Mouse (Mus musculus): Measurements from ENCODE around the gene Hoxb7. TPM values are rescaled to one million over a fixed set of nuclear protein-coding genes. Genes with fewer than 3 reads are reported as not detected.

Hoxb7 gene
- polyA plus RNA-seq, 1 experiment, result 15.5 TPM

- H3K27me3 ChIP-seq (replicated peaks; ENCODE audit: control insufficient read depth, insufficient read depth, low read length), result no peaks in the 10 kb centered on the region
- peak overlapping the region; percentile 57 for H3K4me3 ChIP-seq (ENCODE audit: insufficient read depth, low read depth, low read length)
- H3K36me3 ChIP-seq (ENCODE audit: control insufficient read depth, insufficient read depth, low read length), result no peaks in the 10 kb centered on the region; the same call in 1 of the 2 replicates
- TF ChIP-seq POLR2A (IDR thresholded peaks at IDR 0.05; ENCODE audit: low read depth, low read length) (no peak), CTCF (conservative IDR thresholded peaks at IDR 0.05; ENCODE audit: insufficient read depth, insufficient read length, low read depth, low read length) (no peak)
- 27% methylated on average over 13 of the region's 13 CpGs for WGBS
- peaks cover 12% of the 10 kb centered on the region; the same call in 1 of the 2 replicates for H3K4me1 ChIP-seq (ENCODE audit: control insufficient read depth, insufficient read depth, low read length)
- peak overlapping the region; percentile 92 for H3K27ac ChIP-seq (ENCODE audit: insufficient read depth, low read depth, low read length)
- DNase-seq, result peak; percentile 73
Observed at GRCm38 (mm10) chr11:96306908-96307269, 20.5 kb downstream of the Hoxb7 start.

GRCm38 (mm10) chr11:96308763-96309162, 22.3 kb downstream of the Hoxb7 start:
- DNase-seq, result peak; percentile 21
- Histone ChIP-seq H3K4me3 (ENCODE audit: insufficient read depth, low read depth, low read length) (peak overlapping the region; percentile 33), H3K27ac (ENCODE audit: insufficient read depth, low read depth, low read length) (peak overlapping the region; percentile 92)

GRCm38 (mm10) chr11:96309288-96309687, 22.9 kb downstream of the Hoxb7 start:
- Histone ChIP-seq H3K4me1 (ENCODE audit: control insufficient read depth, insufficient read depth, low read length) (peaks cover 18% of the 10 kb centered on the region; the same call in 1 of the 2 replicates), H3K36me3 (ENCODE audit: control insufficient read depth, insufficient read depth, low read length) (no peaks in the 10 kb centered on the region), H3K4me3 (ENCODE audit: insufficient read depth, low read depth, low read length) (peak overlapping the region; percentile 33), H3K27ac (ENCODE audit: insufficient read depth, low read depth, low read length) (peak overlapping the region; percentile 92), H3K27me3 (replicated peaks; ENCODE audit: control insufficient read depth, insufficient read depth, low read length) (no peaks in the 10 kb centered on the region)
- TF ChIP-seq POLR2A (IDR thresholded peaks at IDR 0.05; ENCODE audit: low read depth, low read length) (no peak), CTCF (conservative IDR thresholded peaks at IDR 0.05; ENCODE audit: insufficient read depth, insufficient read length, low read depth, low read length) (no peak)
- DNase-seq, result peak; percentile 85
- 21% methylated on average over 4 of the region's 4 CpGs for WGBS

More at GRCm38 (mm10) chr11:96308763-96309162, 22.3 kb downstream of the Hoxb7 start:
- Histone ChIP-seq H3K4me1 (ENCODE audit: control insufficient read depth, insufficient read depth, low read length) (peaks cover 17% of the 10 kb centered on the region; the same call in 1 of the 2 replicates), H3K27me3 (replicated peaks; ENCODE audit: control insufficient read depth, insufficient read depth, low read length) (no peaks in the 10 kb centered on the region), H3K36me3 (ENCODE audit: control insufficient read depth, insufficient read depth, low read length) (no peaks in the 10 kb centered on the region)
- 29% methylated on average over 4 of the region's 4 CpGs for WGBS
- TF ChIP-seq CTCF (conservative IDR thresholded peaks at IDR 0.05; ENCODE audit: insufficient read depth, insufficient read length, low read depth, low read length), result no peak
- TF ChIP-seq POLR2A (IDR thresholded peaks at IDR 0.05; ENCODE audit: low read depth, low read length), result no peak

- no peak for TF ChIP-seq POLR2A (IDR thresholded peaks at IDR 0.05; ENCODE audit: low read depth, low read length)
- no peak for TF ChIP-seq CTCF (conservative IDR thresholded peaks at IDR 0.05; ENCODE audit: insufficient read depth, insufficient read length, low read depth, low read length)
- H3K4me1 ChIP-seq (ENCODE audit: control insufficient read depth, insufficient read depth, low read length), result peaks cover 18% of the 10 kb centered on the region; the same call in 1 of the 2 replicates
- H3K27me3 ChIP-seq (replicated peaks; ENCODE audit: control insufficient read depth, insufficient read depth, low read length), result no peaks in the 10 kb centered on the region
- H3K4me3 ChIP-seq (ENCODE audit: insufficient read depth, low read depth, low read length), result peak overlapping the region; percentile 38
- 14% methylated on average over 20 of the region's 20 CpGs for WGBS
- H3K36me3 ChIP-seq (ENCODE audit: control insufficient read depth, insufficient read depth, low read length), result no peaks in the 10 kb centered on the region
- H3K27ac ChIP-seq (ENCODE audit: insufficient read depth, low read depth, low read length), result peak overlapping the region; percentile 92
- peak; percentile 53 for DNase-seq
Observed at GRCm38 (mm10) chr11:96310183-96310938, 23.9 kb downstream of the Hoxb7 start.

GRCm38 (mm10) chr11:96311097-96311496, 24.7 kb downstream of the Hoxb7 start:
- TF ChIP-seq CTCF (conservative IDR thresholded peaks at IDR 0.05; ENCODE audit: insufficient read depth, insufficient read length, low read depth, low read length) (no peak), POLR2A (IDR thresholded peaks at IDR 0.05; ENCODE audit: low read depth, low read length) (no peak)
- DNase-seq, result peak; percentile 73
- peak overlapping the region; percentile 92 for H3K27ac ChIP-seq (ENCODE audit: insufficient read depth, low read depth, low read length)
- H3K4me1 ChIP-seq (ENCODE audit: control insufficient read depth, insufficient read depth, low read length), result peaks cover 17% of the 10 kb centered on the region; the same call in 1 of the 2 replicates
- H3K27me3 ChIP-seq (replicated peaks; ENCODE audit: control insufficient read depth, insufficient read depth, low read length), result no peaks in the 10 kb centered on the region
- 3% methylated on average over 6 of the region's 6 CpGs for WGBS
- H3K36me3 ChIP-seq (ENCODE audit: control insufficient read depth, insufficient read depth, low read length), result no peaks in the 10 kb centered on the region
- H3K4me3 ChIP-seq (ENCODE audit: insufficient read depth, low read depth, low read length), result peak overlapping the region; percentile 38

- Histone ChIP-seq H3K4me1 (ENCODE audit: control insufficient read depth, insufficient read depth, low read length) (peaks cover 14% of the 10 kb centered on the region; the same call in 1 of the 2 replicates), H3K27me3 (replicated peaks; ENCODE audit: control insufficient read depth, insufficient read depth, low read length) (no peaks in the 10 kb centered on the region), H3K36me3 (ENCODE audit: control insufficient read depth, insufficient read depth, low read length) (no peaks in the 10 kb centered on the region), H3K4me3 (ENCODE audit: insufficient read depth, low read depth, low read length) (peak overlapping the region; percentile 38), H3K27ac (ENCODE audit: insufficient read depth, low read depth, low read length) (peak overlapping the region; percentile 92)
- DNase-seq, result peak; percentile 92
- no peak for TF ChIP-seq POLR2A (IDR thresholded peaks at IDR 0.05; ENCODE audit: low read depth, low read length)
- TF ChIP-seq CTCF (conservative IDR thresholded peaks at IDR 0.05; ENCODE audit: insufficient read depth, insufficient read length, low read depth, low read length), result peak; percentile 73
- 2% methylated on average over 31 of the region's 31 CpGs for WGBS
Observed at GRCm38 (mm10) chr11:96311520-96312417, 25.3 kb downstream of the Hoxb7 start.
